Mouse (Mus musculus): ENCODE data around the gene Slc6a8.

Gene Slc6a8

GRCm38 (mm10) chrX:73672879-73673618, at the start of gene Slc6a8:
Gene Slc6a8, plus strand, starts transcription at chrX:73673150.
- DNase-seq (ENCODE audit: low spot score) = peak; percentile 60

GRCm38 (mm10) chrX:73626981-73627380, 46.0 kb upstream of the Slc6a8 start:
- no peak for DNase-seq (ENCODE audit: low spot score)

- no peak for DNase-seq (ENCODE audit: low spot score)
These were observed 37.5 kb upstream of the Slc6a8 start for GRCm38 (mm10) chrX:73635425-73635824.

GRCm38 (mm10) chrX:73637415-73637814, 35.5 kb upstream of the Slc6a8 start:
- no peak for DNase-seq (ENCODE audit: low spot score)

GRCm38 (mm10) chrX:73639255-73639675, 33.7 kb upstream of the Slc6a8 start, which contains the start of gene Dusp9:
Gene Dusp9, plus strand, starts transcription at chrX:73639419.
- peak; percentile 20 for DNase-seq (ENCODE audit: low spot score)

GRCm38 (mm10) chrX:73639901-73640469, 33.0 kb upstream of the Slc6a8 start:
- no peak for DNase-seq (ENCODE audit: low spot score)

- DNase-seq (ENCODE audit: low spot score) = no peak
These were observed 27.8 kb upstream of the Slc6a8 start for GRCm38 (mm10) chrX:73645121-73645520.

GRCm38 (mm10) chrX:73650869-73651268, 22.1 kb upstream of the Slc6a8 start:
- no peak for DNase-seq (ENCODE audit: low spot score)

GRCm38 (mm10) chrX:73653392-73653791, 19.6 kb upstream of the Slc6a8 start:
- DNase-seq (ENCODE audit: low spot score) = no peak

- peak; percentile 39 for DNase-seq (ENCODE audit: low spot score)
These were observed 18.8 kb upstream of the Slc6a8 start for GRCm38 (mm10) chrX:73654177-73654576.

- DNase-seq (ENCODE audit: low spot score) = peak; percentile 33
These were observed 17.4 kb upstream of the Slc6a8 start for GRCm38 (mm10) chrX:73655529-73655928.

GRCm38 (mm10) chrX:73658391-73658790, 14.6 kb upstream of the Slc6a8 start:
- DNase-seq (ENCODE audit: low spot score) = no peak

- no peak for DNase-seq (ENCODE audit: low spot score)
These were observed 13.9 kb upstream of the Slc6a8 start for GRCm38 (mm10) chrX:73658936-73659574.

GRCm38 (mm10) chrX:73659575-73660283, 13.2 kb upstream of the Slc6a8 start, which contains the start of gene Pnck:
Gene Pnck, minus strand, starts transcription at chrX:73660117.
- DNase-seq (ENCODE audit: low spot score) = no peak

GRCm38 (mm10) chrX:73660284-73660665, 12.7 kb upstream of the Slc6a8 start:
- DNase-seq (ENCODE audit: low spot score) = no peak

- DNase-seq (ENCODE audit: low spot score) = no peak
These were observed 9.8 kb upstream of the Slc6a8 start for GRCm38 (mm10) chrX:73663143-73663542.

GRCm38 (mm10) chrX:73672031-73672431, 919 bp upstream of the Slc6a8 start:
- DNase-seq (ENCODE audit: low spot score) = peak; percentile 38

- DNase-seq (ENCODE audit: low spot score) = no peak
These were observed 643 bp downstream of the Slc6a8 start for GRCm38 (mm10) chrX:73673619-73673967.

GRCm38 (mm10) chrX:73673968-73674661, 1.2 kb downstream of the Slc6a8 start:
- no peak for DNase-seq (ENCODE audit: low spot score)

GRCm38 (mm10) chrX:73675231-73675630, 2.3 kb downstream of the Slc6a8 start:
- no peak for DNase-seq (ENCODE audit: low spot score)

- no peak for DNase-seq (ENCODE audit: low spot score)
These were observed 3.7 kb downstream of the Slc6a8 start for GRCm38 (mm10) chrX:73676668-73677067.

- no peak for DNase-seq (ENCODE audit: low spot score)
These were observed 11.2 kb downstream of the Slc6a8 start for GRCm38 (mm10) chrX:73684156-73684555.
